Mouse (Mus musculus) neutrophil, adult 5-6 weeks (primary cell): ENCODE results near the gene Psip1. TPM values are rescaled to one million over a fixed set of nuclear protein-coding genes. Genes with fewer than 3 reads are reported as not detected.

Source experiments
- ATAC-seq: fragments of 151-379, 151-347 bp; 2 replicates; pipeline ENCODE4 v1.8.0; 2017; ENCODE audit warnings: mild to moderate bottlenecking, moderate TSS enrichment; ENCODE audit not compliant: insufficient number of reproducible peaks, poor library complexity, low FRiP score, severe bottlenecking; ENCODE audit errors: extremely low read depth
- total RNA-seq: library from RNA; stranded (forward); fragments of 200-1000 nt; gene quantifications from 2 replicates; pipeline ENCODE4 v1.2.3, GENCODE M21; 2017

Gene Psip1
- total RNA-seq, 1 experiment from 2014 or later, result 149 TPM

GRCm38 (mm10) chr4:83428845-83429244 is 57.4 kb downstream of the Psip1 start:
- ATAC-seq, result no peak

GRCm38 (mm10) chr4:83427696-83428095 is 58.6 kb downstream of the Psip1 start:
- ATAC-seq, result no peak

- ATAC-seq, result no peak
Measured at GRCm38 (mm10) chr4:83427141-83427540, 59.1 kb downstream of the Psip1 start.

- no peak for ATAC-seq
Measured at GRCm38 (mm10) chr4:83425119-83425518, 61.1 kb downstream of the Psip1 start.

- ATAC-seq, result no peak
Measured at GRCm38 (mm10) chr4:83423641-83424040, 62.6 kb downstream of the Psip1 start.

GRCm38 (mm10) chr4:83418781-83419180 is 67.5 kb downstream of the Psip1 start:
- no peak for ATAC-seq

GRCm38 (mm10) chr4:83417820-83418186 is 68.5 kb downstream of the Psip1 start:
- no peak for ATAC-seq

- peak; percentile 100 for ATAC-seq
Measured at GRCm38 (mm10) chr4:83417160-83417819, 69.0 kb downstream of the Psip1 start, which contains the start of gene Snapc3. Gene Snapc3 (plus strand): TSS chr4:83417724.

- no peak for ATAC-seq
Measured at GRCm38 (mm10) chr4:83414241-83414824, 71.9 kb downstream of the Psip1 start.

GRCm38 (mm10) chr4:83412060-83412459 is 74.2 kb downstream of the Psip1 start:
- ATAC-seq, result no peak

- no peak for ATAC-seq
Measured at GRCm38 (mm10) chr4:83409867-83410505, 76.3 kb downstream of the Psip1 start.

- ATAC-seq, result no peak
Measured at GRCm38 (mm10) chr4:83407688-83408087, 78.6 kb downstream of the Psip1 start.

Other genes starting within 250 kb of the Psip1 start
- 33.1 and 40.5 TPM in 2 replicates for gene Ttc39b, start 162.2 kb downstream of the Psip1 start, total RNA-seq
- 61.0 and 63.7 TPM in 2 replicates for gene Snapc3, start 68.7 kb downstream of the Psip1 start, total RNA-seq
- gene Ccdc171, start 39.1 kb upstream of the Psip1 start, total RNA-seq, result 22.3 TPM in 2 replicates